Mouse (Mus musculus): Measurements from ENCODE around the gene Fbxw5. TPM values are rescaled to one million over a fixed set of nuclear protein-coding genes. Genes with fewer than 3 reads are reported as not detected.

The Fbxw5 gene
- polyA plus RNA-seq, 1 experiment = 42.0 TPM

- DNase-seq (ENCODE audit: low read depth in 1 of 2, low spot score in 2 of 2) = no peak
- Histone ChIP-seq H3K36me3 (ENCODE audit: control insufficient read depth, insufficient read depth, low read length) (peaks cover 6% of the 10 kb centered on the region), H3K27ac (ENCODE audit: insufficient read depth, low read length) (no peak overlapping the region), H3K4me3 (ENCODE audit: extremely low read depth, insufficient read depth, insufficient read length) (no peak overlapping the region), H3K4me1 (ENCODE audit: control insufficient read depth, insufficient read depth, insufficient read length) (peaks cover 13% of the 10 kb centered on the region; the same call in 1 of the 2 replicates), H3K27me3 (ENCODE audit: control insufficient read depth, insufficient read depth, low read length) (no peaks in the 10 kb centered on the region)
- 82% methylated on average over 5 of the region's 5 CpGs for WGBS
- no peak for TF ChIP-seq CTCF (IDR thresholded peaks at IDR 0.05; ENCODE audit: extremely low read depth, insufficient read depth, insufficient read length, insufficient replicate concordance)
- no peak for TF ChIP-seq POLR2A (IDR thresholded peaks at IDR 0.05; ENCODE audit: low read depth, low read length)
These were observed 41.6 kb upstream of the Fbxw5 start for GRCm38 (mm10) chr2:25458911-25459310.

- Histone ChIP-seq H3K4me3 (ENCODE audit: extremely low read depth, insufficient read depth, insufficient read length) (peak overlapping the region; percentile 87), H3K4me1 (ENCODE audit: control insufficient read depth, insufficient read depth, insufficient read length) (peaks cover 20% of the 10 kb centered on the region; the same call in 1 of the 2 replicates), H3K36me3 (ENCODE audit: control insufficient read depth, insufficient read depth, low read length) (peaks cover 6% of the 10 kb centered on the region), H3K27ac (ENCODE audit: insufficient read depth, low read length) (peak overlapping the region; percentile 95), H3K27me3 (ENCODE audit: control insufficient read depth, insufficient read depth, low read length) (no peaks in the 10 kb centered on the region)
- TF ChIP-seq CTCF (IDR thresholded peaks at IDR 0.05; ENCODE audit: extremely low read depth, insufficient read depth, insufficient read length, insufficient replicate concordance) = no peak
- TF ChIP-seq POLR2A (IDR thresholded peaks at IDR 0.05; ENCODE audit: low read depth, low read length) = no peak
- WGBS = 32% methylated on average over 5 of the region's 5 CpGs
- no peak for DNase-seq (ENCODE audit: low read depth in 1 of 2, low spot score in 2 of 2)
These were observed 40.4 kb upstream of the Fbxw5 start for GRCm38 (mm10) chr2:25460135-25460534.

- Histone ChIP-seq H3K4me1 (ENCODE audit: control insufficient read depth, insufficient read depth, insufficient read length) (peaks cover 25% of the 10 kb centered on the region; the same call in 1 of the 2 replicates), H3K27ac (ENCODE audit: insufficient read depth, low read length) (peak within 1 kb of the TSS; percentile 95), H3K36me3 (ENCODE audit: control insufficient read depth, insufficient read depth, low read length) (peaks cover 6% of the 10 kb centered on the region), H3K27me3 (ENCODE audit: control insufficient read depth, insufficient read depth, low read length) (no peaks in the 10 kb centered on the region), H3K4me3 (ENCODE audit: extremely low read depth, insufficient read depth, insufficient read length) (peak within 1 kb of the TSS; percentile 87)
- TF ChIP-seq POLR2A (IDR thresholded peaks at IDR 0.05; ENCODE audit: low read depth, low read length) (peak; percentile 48), CTCF (IDR thresholded peaks at IDR 0.05; ENCODE audit: extremely low read depth, insufficient read depth, insufficient read length, insufficient replicate concordance) (no peak)
- WGBS = under 1% methylated on average over 48 of the region's 48 CpGs
- DNase-seq (ENCODE audit: low read depth in 1 of 2, low spot score in 2 of 2) = peak; percentile 95 to 99
These were observed 39.8 kb upstream of the Fbxw5 start, which contains the start of gene Paxx for GRCm38 (mm10) chr2:25460551-25461309. TSS of gene Paxx (minus strand) at chr2:25461094.

GRCm38 (mm10) chr2:25461407-25461806 lies 39.1 kb upstream of the Fbxw5 start:
- no peak for TF ChIP-seq POLR2A (IDR thresholded peaks at IDR 0.05; ENCODE audit: low read depth, low read length)
- no peak for TF ChIP-seq CTCF (IDR thresholded peaks at IDR 0.05; ENCODE audit: extremely low read depth, insufficient read depth, insufficient read length, insufficient replicate concordance)
- Histone ChIP-seq H3K4me1 (ENCODE audit: control insufficient read depth, insufficient read depth, insufficient read length) (peaks cover 31% of the 10 kb centered on the region; the same call in 1 of the 2 replicates), H3K36me3 (ENCODE audit: control insufficient read depth, insufficient read depth, low read length) (peaks cover 6% of the 10 kb centered on the region), H3K4me3 (ENCODE audit: extremely low read depth, insufficient read depth, insufficient read length) (peak overlapping the region; percentile 31; the same call in 1 of the 2 replicates), H3K27ac (ENCODE audit: insufficient read depth, low read length) (peak overlapping the region; percentile 84), H3K27me3 (ENCODE audit: control insufficient read depth, insufficient read depth, low read length) (no peaks in the 10 kb centered on the region)
- WGBS = 19% methylated on average over 3 of the region's 3 CpGs
- DNase-seq (ENCODE audit: low read depth in 1 of 2, low spot score in 2 of 2) = no peak

GRCm38 (mm10) chr2:25463630-25464029 lies 36.9 kb upstream of the Fbxw5 start:
- Histone ChIP-seq H3K27ac (ENCODE audit: insufficient read depth, low read length) (no peak overlapping the region), H3K4me1 (ENCODE audit: control insufficient read depth, insufficient read depth, insufficient read length) (peaks cover 36% of the 10 kb centered on the region; the same call in 1 of the 2 replicates), H3K4me3 (ENCODE audit: extremely low read depth, insufficient read depth, insufficient read length) (no peak overlapping the region), H3K36me3 (ENCODE audit: control insufficient read depth, insufficient read depth, low read length) (peaks cover 3% of the 10 kb centered on the region), H3K27me3 (ENCODE audit: control insufficient read depth, insufficient read depth, low read length) (no peaks in the 10 kb centered on the region)
- 89% methylated on average over 3 of the region's 3 CpGs for WGBS
- no peak for TF ChIP-seq CTCF (IDR thresholded peaks at IDR 0.05; ENCODE audit: extremely low read depth, insufficient read depth, insufficient read length, insufficient replicate concordance)
- TF ChIP-seq POLR2A (IDR thresholded peaks at IDR 0.05; ENCODE audit: low read depth, low read length) = no peak
- DNase-seq (ENCODE audit: low read depth in 1 of 2, low spot score in 2 of 2) = no peak

- Histone ChIP-seq H3K36me3 (ENCODE audit: control insufficient read depth, insufficient read depth, low read length) (no peaks in the 10 kb centered on the region), H3K27me3 (ENCODE audit: control insufficient read depth, insufficient read depth, low read length) (no peaks in the 10 kb centered on the region), H3K4me1 (ENCODE audit: control insufficient read depth, insufficient read depth, insufficient read length) (peaks cover 33% of the 10 kb centered on the region; the same call in 1 of the 2 replicates), H3K27ac (ENCODE audit: insufficient read depth, low read length) (peak overlapping the region; percentile 96), H3K4me3 (ENCODE audit: extremely low read depth, insufficient read depth, insufficient read length) (peak overlapping the region; percentile 47; the same call in 1 of the 2 replicates)
- TF ChIP-seq CTCF (IDR thresholded peaks at IDR 0.05; ENCODE audit: extremely low read depth, insufficient read depth, insufficient read length, insufficient replicate concordance) = no peak
- no peak for TF ChIP-seq POLR2A (IDR thresholded peaks at IDR 0.05; ENCODE audit: low read depth, low read length)
- DNase-seq (ENCODE audit: low read depth in 1 of 2, low spot score in 2 of 2) = no peak
- WGBS = 39% methylated on average over 2 of the region's 2 CpGs
These were observed 35.3 kb upstream of the Fbxw5 start for GRCm38 (mm10) chr2:25465256-25465655.
